Mouse (Mus musculus): Measurements from ENCODE around the gene Mindy2.

The Mindy2 gene

DNA sequence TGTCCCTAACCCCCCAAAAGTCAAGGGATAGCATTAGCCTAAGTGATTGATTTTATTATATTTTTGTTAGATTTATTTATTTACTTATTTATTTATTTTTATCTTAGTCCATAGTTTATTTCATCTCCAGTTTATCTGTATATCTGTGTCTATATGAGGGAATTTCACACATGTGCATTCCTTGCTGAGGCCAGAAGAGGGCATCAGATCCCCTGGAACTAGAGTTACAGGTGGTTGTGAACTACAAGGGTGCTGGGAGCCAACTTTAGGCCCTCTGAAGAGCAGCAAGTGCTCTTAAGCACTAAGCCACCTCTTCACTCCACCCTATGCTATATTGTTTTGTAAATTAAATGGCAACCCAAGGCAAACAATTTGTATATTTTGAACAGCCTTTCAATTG is 11.1 kb upstream of the Mindy2 start:
- no peak for DNase-seq (ENCODE audit: low spot score in 2 of 2)

DNA sequence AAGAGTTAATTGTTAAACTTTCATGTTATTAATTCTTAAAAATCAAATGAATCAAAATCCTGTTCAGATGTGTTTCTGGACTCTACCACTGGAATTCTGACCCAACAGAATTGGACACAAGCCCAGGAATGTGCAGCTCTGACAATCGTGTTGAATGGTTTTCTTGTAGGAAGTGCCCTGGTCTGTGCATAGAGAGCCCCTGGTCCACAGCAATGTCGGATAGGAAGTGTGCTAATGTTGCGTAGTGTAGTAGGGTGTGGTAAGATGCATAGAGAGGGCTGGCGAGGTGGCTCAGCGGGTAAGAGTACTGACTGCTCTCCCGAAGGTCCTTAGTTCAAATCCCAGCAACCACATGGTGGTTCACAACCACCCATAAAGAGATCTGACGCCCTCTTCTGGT is 9.8 kb upstream of the Mindy2 start:
- DNase-seq (ENCODE audit: low spot score in 2 of 2) = no peak

DNA sequence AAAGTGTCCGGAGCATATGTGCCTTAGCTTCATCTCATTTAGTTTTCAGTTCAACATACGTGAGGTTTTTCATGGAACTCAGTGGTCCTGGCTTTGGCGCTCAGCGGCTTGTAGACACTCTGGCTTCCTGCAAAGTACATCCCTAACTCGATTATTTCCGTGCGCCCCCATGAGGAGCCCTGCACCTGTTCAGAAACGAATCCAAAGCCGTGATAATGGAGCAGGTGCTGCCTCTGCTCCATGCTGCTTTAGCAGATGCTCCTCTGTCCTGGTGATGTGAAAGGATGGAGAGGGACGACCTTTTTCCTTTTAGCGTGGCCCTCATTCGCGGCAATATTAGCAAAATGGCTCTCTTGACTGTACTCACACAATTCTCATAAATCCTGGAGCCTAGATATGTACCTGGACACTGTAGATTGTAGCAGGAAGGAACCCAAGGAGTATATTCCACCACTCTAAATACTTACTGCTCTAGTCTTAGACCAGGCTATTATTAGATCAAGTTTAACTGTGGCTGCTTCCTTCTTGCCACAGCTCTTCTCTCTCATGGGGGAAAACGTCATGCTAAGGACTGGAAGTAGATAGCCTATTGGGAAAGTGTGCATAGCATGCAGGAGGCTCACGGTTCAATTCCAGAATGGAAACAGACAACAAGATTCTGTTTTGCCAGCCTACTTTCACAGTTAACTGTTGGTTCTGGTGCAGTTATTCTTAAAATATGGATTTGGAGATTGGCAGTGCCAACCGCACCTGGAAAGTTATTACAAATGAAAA is 8.6 kb upstream of the Mindy2 start:
- no peak for DNase-seq (ENCODE audit: low spot score in 2 of 2)

DNA sequence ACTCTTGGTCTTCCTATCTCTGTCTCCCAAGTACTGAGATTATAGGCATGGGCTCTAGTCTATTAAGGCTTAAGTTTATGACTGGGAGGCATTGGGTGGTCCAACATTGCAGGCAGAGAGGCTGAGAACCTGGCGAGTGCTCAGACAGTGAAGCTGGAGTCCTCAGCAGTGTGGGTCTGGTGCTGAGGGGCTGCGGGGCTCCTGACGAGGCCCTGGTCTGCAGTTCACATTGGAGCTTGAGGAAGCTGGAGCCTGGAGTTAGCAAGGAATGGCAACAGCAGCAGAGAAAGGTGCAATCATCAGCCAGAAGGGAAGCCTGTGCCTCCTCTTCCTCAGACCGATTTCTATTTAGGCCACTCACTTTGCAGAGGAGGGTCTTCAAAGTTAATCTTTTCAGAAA is 7.9 kb upstream of the Mindy2 start:
- DNase-seq (ENCODE audit: low spot score in 2 of 2) = no peak

DNA sequence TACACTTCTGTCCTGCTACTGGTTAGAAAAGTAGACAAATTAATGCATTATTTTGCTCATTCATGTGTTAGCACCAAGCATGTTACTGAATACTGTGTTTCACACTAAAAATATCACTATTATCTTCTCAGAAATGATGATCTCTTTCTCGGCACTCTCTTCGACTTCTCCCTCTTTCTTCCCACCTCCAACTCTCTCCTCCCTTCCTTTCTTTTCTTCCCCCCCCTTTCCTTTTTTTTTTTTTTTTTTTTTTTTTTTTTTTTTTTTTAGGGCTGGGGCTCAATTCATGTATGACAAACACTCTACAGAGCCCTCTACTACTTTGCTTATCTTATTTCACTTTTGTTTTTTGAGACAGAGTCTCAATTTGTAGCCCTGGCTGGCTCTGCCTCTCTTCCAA is 1.3 kb upstream of the Mindy2 start:
- DNase-seq (ENCODE audit: low spot score in 2 of 2) = no peak

DNA sequence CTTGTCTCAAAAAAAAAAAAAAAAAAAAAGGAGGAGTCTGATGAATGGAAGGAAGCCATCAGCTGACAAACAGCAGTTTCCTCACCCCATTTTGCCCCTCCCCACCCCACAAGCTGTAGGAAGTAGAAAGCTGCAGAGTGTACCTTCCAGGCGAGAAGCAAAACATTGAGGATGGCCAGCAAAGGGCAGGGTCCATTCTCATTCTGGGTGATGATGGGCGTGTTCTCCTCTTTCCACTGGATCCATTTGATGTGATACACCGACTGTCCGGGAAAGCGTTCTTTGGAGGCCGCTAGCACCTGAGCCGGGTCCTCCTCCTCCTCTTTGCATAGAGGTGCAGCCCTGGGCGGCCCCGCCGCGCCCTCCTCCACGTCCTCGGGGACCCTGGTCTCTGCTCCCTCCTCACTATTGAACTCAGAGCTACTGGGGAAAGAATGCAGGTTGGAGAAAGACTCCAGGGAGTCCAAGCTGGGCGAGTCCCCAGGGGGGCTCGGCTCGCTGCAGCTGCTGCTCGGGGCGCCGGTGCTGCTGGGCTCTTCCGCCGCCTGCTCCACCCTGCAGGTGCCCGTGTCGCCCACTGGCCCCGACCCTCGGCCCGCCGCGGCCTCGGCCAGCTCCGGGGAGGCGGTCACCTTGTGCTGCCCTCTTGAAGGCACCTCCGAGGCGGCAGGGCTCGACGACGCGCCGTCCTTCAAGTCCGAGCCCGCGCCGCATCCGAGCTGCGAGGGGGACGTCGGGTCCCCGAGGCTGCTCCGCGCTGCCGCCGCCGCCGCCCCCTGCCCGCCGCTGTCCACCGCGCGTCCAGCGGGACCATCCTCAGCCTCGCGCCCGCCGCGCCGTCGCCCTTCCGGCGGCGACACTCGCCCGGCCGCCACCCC is 605 bp downstream of the Mindy2 start, which contains the start of gene Gm10642:
TSS of gene Gm10642 (plus strand) at position 122 of the 878 bp plus-strand sequence.
- peak; percentile 49 to 56 for DNase-seq (ENCODE audit: low spot score in 2 of 2)

DNA sequence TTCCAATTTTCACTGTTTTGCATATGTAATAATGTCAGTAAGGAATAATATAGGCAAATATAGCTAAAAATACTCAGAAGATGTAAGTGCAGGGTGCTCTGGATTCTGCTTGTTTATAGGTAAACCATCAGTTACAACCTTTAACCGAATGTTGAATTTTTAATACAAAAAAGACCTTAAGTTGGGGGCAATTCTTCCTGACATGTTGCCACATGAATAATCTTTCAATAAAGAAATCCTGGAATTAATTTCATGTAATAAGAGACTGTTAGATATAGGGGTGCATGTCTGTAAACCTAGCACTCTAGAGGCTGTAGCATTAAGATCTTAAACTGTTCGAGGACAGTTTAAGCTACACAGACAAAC is 1.2 kb downstream of the Mindy2 start:
- DNase-seq (ENCODE audit: low spot score in 2 of 2) = no peak

DNA sequence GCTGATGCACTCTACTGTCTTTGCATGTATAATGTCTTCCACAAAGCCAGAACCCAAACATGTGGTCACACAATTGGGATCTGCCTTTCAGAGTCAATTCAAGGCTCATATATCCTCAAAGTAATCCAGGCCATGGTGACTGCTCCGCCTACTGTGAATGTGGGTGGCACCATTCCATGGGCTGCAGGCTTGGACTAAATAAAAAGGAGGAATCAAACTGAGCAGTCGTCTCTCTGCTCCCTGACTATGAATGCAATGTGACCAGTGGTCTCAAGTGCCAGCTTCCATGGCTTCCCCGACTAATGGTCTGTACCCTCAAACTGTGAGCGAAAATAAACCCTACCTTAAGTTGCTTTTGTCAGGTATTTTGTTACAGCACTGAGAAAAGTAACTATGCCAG is 2.5 kb downstream of the Mindy2 start:
- no peak for DNase-seq (ENCODE audit: low spot score in 2 of 2)

DNA sequence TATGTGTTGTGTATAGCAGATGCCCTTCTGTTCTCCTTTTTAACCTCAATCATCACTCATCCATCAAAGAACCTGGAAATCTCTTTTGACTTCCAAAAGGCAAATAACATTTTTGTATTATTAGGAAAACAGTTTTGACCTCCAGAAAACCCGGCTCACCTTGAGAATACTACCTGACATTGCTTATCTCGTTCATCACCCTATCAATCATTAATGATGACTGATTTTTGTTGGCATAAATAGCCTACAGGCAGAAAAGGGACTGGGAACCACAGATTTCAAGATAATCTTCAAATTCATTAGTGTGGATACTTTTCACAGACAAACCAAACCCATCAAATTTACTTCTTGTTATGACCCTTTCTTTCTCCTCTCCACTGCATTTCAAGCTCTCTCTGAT is 3.1 kb downstream of the Mindy2 start:
- no peak for DNase-seq (ENCODE audit: low spot score in 2 of 2)

DNA sequence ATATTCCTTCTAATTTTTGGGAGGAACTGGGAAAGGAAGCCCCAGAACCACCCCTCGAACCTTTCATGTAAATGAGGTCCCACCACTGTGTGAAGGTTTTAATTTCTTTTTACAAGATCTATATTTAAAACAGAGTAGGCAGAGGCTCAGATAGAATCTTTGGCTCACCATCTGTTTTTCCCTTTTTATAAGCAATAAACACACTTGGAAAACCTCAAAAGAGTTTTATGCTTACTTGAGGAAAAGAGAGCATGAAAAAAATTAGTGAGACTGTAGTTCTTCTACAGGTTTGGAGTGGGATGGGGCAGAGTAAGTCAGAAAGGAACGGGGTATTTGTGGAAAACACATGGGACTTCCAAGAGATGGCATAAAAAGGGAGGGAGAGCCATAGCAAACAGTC is 4.8 kb downstream of the Mindy2 start:
- no peak for DNase-seq (ENCODE audit: low spot score in 2 of 2)

DNA sequence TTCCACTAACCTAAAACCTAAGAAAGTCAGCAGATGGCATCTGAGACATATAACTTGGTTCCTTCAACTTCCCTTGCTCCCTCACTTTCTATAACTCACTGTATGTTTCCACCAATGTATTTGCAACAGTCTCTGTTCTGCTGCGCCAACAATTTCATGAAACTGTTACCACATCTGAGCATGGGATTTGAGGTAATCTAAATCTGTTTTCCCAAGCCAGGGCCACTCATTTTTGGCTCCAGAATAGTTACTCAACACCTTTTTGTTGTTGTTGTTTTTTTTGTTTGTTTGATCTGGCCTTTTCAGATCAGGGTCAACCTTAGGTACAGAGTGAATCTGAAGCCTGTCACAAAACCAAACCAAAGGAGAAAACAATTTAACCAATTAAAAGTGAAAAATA is 6.0 kb downstream of the Mindy2 start:
- no peak for DNase-seq (ENCODE audit: low spot score in 2 of 2)

DNA sequence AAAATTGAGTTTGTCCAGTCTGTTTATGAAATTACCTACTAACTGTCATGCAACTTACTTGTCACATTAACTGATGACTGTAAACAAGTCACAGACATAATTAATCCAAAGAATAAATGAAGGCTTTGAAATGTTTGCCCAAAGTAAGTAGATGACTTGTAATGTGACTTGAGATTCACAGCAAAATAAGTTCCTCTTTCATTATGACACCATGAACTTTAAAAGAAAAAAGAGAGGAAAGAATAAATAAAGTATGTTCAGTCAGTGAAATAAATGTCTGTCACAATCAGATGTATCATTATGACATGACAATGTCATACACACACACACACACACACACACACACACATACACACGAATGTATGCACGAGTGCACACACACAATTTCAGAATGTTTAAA is 6.7 kb downstream of the Mindy2 start:
- DNase-seq (ENCODE audit: low spot score in 2 of 2) = no peak

DNA sequence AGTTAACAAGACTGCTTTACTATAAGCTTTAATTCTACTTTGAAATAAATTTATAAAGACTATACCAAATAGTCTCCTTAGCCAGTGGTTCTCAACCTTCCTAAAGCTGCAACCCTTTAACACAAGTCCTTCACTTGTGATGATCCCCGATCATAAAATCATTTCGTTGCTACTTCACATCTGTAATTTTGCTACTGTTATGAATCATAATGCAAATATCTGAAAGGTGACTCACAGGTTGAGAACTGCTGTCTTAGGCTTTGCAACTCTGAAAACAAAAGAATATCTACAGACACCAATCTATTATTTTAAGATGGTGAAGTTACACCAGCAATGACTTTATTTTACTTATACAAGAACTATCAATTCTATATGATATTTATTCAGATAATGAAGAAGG is 20.2 kb downstream of the Mindy2 start:
- DNase-seq (ENCODE audit: low spot score in 2 of 2) = no peak

DNA sequence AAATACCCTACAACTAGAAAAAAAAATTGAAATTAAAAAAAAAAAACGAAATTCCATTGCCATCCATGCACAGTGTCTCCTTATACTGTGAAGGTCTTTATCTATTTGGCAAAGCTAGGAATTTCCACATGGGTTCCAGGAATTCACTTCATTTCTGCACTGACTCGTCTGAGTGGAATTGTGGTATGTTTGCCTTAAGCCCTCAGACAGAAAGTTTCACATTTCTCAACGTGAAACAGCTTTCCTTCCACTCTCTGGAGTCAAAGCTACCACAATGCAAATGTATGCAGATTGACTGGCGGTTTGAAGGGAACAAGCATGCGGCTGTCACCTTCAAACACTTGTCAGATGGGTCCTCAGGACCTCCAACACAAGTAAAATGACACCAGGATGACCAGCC is 25.3 kb downstream of the Mindy2 start:
- DNase-seq (ENCODE audit: low spot score in 2 of 2) = no peak

DNA sequence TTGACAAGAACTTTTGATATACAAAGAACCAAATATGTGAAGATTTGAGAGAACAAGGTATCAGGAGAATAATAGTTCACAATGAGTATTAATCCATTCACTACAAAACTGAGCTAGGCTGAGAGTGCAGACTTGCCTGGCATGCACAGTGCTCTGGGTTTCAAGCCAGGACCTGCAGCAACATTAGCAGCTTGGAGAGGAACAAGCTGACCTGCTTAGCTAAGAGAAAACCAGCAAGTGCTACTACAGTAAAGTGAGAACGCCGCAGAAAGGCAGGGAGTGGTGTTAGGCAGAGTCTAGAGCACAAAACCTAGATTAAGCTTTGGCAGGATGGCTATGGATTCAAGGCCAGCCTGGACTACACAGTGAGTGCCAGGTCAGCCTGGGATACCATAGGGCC is 27.3 kb downstream of the Mindy2 start:
- DNase-seq (ENCODE audit: low spot score in 2 of 2) = no peak

DNA sequence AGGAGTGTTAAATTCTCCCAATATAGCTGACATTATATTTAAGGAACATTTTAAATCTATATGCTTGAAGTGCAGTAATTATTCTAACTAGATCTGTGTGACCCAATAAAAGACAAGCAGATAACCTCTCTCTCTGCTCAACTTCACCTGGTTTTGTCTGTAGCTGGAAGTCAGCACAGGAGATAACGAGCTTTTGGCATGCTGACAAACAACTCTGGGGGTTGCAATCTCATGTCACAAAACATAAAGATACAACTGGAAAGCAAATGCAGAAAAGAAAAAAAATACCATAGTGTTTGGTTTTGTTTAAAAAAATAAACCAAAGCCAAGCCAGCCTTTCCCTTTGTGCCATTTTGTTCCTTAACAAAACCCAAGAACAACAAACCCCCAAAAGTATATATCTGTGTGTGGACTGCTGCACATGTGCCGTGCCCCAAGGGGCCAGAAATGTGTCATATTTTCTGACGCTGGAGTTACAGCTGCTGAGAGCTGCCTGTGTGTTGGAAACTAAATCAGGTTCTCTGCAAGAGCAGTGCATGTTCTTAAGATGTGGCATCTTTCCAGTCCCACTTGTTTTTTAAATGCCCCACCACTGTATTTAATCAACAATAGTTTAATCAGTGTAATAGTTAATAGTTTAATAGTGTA is 45.8 kb downstream of the Mindy2 start:
- no peak for DNase-seq (ENCODE audit: low spot score in 2 of 2)

DNA sequence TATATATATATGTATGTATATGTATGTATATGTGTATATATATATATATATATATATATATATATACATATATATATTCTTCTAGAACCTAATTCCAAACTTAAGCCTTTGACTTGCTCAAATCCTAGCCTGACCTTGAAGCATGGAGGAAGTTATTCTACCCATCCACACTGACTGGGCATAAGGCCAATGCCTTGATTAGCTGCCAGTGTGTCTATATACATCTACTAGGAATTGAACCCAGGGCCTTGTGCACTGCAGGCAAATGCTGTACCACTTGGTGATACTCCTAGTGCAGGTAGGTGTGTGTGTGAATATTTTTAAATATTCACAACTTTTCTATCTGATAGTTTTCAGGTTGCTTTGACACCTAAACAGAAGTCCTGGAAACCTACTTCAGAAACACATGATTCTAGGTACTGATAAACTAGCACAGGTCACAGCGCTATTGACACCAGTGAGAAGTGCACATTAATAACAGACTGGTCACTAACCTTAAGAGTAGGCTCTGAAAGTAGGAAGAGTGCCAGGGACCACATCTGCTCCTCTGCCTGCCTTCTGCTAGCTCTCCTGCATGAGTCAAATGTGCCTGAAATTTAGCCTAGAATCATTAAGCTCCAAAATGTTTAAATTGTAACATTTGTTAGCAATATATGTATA is 54.7 kb downstream of the Mindy2 start:
- DNase-seq (ENCODE audit: low spot score in 2 of 2) = no peak

DNA sequence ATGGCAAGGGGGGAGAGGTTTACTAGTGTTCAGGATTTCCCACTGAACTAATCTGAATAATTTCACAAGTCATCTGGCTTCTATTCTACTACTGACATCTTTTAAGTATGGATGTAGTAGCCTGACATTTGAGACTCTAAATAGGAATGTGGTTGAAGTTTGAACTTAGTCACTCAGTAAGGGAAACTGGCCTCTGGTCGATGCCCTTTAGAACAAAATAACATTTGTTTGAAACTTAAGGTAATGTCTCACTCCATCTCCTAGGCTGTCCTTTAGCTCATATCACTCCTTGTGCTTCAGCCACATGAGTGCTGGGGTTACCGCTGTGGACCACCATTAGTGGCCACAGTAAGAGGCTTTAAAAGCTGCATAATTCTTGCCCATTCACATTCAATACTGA is 58.7 kb downstream of the Mindy2 start:
- no peak for DNase-seq (ENCODE audit: low spot score in 2 of 2)

DNA sequence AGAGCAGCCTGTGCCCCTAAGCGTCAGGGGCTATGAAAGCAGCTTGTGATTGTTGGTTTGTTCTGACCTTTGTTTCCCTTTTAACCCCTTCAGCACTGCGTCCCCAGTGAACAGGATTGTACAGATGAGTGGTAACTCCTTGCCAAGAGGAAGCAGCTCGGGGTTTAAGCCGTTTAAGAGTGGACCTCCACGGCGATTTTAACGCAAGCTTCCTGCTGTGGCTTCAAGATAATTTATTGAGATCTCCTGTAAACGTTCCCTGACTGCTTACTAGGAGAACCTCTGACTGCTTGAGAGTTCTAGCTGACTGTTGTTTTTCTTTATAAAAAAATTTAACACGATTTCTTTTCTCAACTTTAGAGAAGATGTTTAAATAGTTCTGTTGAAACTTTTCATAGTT is 65.5 kb downstream of the Mindy2 start:
- no peak for DNase-seq (ENCODE audit: low spot score in 2 of 2)

DNA sequence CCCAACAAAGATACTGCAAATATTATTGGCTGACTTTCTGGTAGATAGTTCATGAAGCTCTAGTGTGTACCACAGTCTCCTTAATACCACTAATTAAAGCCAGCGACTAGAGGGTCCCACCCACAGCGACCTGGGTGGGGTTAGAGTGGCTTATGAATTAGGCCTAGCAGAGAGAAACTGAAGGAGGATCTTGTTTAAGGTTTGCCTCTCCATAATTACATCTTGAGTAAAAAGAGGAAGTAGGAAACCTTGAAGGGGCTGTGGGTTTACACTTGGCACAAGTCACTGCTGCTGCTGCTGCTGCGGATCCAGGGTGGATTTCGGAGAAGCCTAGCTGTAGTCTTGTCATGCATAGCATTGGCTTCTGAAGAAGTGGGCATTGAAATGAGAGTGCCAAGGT is 66.2 kb downstream of the Mindy2 start:
- no peak for DNase-seq (ENCODE audit: low spot score in 2 of 2)

DNA sequence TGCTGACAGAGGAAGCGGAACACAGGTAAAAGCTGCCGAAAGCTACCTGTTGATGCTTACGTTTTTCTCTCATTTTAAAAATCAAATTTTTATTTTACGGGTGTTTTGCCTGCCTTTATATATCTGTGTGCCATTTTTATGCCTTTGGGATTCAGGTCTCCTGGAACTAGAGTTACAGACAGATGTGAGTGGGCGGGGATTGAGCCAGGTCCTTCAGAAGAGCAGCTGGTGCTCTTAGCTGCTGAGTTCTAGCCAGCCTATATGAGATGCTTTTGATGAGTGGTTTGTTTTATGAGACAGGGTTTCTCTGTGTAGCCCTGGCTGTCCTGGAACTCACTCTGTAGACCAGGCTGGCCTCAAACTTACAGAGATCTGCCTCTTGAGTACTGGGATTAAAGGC is 69.8 kb downstream of the Mindy2 start:
- DNase-seq (ENCODE audit: low spot score in 2 of 2) = no peak

DNA sequence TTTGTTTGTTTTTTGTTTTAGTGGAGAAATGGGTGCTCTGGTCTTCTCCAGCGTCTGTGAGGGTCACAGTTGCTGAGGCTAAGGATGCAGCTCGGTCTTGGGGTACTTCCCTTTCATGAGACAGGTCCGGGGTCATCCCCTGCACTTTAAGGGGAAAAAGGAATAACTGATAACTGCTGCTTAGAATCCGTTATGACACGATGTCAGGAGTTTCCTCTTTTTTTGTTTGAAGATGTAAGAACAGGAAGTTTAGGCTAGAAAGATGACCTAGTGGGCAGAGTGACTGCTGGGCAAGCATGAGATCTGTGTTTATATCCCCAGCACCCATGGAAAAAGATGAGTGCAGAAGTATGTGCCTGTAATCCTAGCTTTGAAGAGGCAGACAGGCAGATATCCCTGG is 71.8 kb downstream of the Mindy2 start:
- no peak for DNase-seq (ENCODE audit: low spot score in 2 of 2)

Measured in spleen, postnatal 14 days (tissue).